Mouse (Mus musculus) frontal cortex, postnatal 36 days (tissue): ENCODE data around the gene Cped1.
A peak's percentile ranks its signal among the peaks of the same experiment; 100 is the strongest.
"Not testable (repeated sequence)": the region's sequence is repeated elsewhere in the genome, so short reads cannot be mapped to it uniquely, and the experiment has no call there.

Experiments
- DNase-seq, 2 experiments: peaks; one replicate each; pipeline ENCODE4 v3.0.0; 2022; ENCODE audit warnings: low spot score in 2 of 2

The Cped1 gene

DNA sequence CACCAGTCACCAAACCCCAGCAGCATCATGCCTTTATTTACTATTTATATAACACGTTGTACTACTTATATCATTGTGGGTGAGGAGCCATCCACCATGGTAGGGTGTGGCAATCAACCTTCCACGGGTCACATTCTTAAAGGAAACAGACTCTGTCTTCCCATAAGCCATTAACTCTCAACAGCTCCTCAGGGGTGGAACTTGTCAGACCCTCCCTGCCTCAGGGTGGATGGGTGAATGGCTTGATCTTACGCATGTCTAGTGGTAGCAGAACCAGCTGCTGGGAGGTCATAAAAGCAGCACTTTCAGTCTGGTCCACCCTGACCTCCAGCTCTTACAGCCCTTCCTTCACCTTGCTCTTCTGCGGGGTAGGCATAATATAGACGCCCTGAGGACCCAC, 100.3 kb downstream of the Cped1 start:
- no peak for DNase-seq

DNA sequence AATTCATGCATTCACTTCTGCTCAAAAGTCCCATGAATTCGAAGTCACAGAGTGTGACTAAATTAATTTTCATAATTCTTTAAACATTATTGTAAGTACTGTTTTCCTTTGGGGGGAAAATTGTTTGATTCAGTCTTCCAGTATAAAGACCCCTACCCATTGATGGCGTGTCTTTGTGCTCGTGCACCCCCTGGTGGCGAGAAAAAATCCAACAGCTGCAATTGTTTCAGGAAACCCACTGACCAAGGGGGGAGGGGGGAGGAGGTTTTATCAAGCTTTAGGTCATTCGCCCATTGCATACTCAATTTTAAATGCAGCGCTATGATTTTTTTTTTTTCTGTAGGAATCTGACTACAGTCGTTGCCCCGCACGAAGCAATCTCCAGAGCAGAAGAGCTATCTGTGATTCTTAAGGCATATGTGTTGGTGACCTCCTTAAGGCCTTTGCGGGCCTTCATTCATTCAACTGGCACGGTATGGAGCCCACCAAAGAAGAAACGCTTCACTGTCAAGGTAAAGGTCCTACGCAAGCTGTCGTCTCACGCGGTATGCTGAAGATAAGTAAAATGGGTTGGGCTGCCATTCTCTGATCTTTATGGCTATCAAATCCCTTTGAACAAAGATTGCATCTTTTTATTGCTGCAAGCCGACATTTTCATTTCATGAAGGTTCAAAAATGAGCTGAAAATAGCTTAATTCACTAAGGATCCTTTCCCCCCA, 102.8 kb downstream of the Cped1 start:
- no peak for DNase-seq

DNA sequence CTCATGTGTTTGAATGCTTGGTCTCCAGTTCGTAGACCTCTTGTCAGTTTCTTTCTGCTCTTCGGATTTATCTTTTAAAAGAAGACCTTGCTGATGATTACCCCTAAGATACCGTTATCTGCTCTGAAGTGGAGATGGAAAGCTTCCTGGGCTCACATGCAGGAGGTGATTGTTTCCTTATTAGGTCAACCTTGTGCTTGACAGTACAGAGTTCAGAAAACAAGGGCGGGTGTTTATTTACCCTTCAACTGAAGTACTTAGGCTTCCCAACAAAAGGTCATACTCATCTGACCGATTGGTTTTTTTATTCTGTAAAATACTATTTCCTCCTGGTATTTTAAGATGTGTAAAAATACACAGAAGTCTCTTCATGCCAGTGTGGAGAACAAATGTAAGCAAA, 106.1 kb downstream of the Cped1 start:
- DNase-seq, result no peak

DNA sequence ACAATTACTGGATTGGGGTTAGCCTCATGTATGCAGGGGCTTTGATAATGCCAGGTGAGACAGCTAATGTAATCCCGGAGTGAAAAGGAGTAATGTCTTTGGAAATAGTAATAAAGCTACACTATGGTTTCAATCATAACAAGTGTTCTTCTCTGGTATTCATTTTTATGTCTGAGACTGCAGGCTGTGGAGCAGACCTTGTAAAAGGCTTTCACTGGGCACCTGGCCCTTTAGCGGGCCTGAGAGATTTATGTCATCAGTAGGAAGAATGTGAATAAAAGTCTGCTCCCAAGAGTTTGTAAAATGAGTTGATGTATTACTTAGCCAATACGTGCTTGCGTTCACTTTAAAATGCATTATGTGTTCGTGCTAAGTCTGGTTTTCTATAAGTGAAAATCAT, 108.1 kb downstream of the Cped1 start:
- DNase-seq, result no peak

DNA sequence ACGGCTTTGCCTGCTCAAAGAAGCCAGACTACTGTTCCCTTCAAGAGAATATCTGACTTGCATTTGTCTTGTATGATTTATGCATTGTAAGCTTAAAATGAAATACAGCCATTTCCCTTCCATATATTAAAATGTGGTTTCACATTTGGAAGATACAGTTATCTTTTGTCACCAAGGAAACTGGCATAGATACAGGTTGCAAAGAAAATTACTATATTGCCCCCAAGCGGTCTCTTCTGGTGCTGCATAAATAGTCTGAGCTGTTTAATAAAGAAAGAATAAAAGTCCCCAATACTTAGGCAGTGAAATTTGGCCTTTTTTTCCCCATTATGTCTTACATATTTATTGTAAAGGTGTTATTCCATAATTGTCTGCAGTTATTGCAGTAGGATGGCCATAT, 112.0 kb downstream of the Cped1 start:
- DNase-seq, result peak; percentile 31 to 71

DNA sequence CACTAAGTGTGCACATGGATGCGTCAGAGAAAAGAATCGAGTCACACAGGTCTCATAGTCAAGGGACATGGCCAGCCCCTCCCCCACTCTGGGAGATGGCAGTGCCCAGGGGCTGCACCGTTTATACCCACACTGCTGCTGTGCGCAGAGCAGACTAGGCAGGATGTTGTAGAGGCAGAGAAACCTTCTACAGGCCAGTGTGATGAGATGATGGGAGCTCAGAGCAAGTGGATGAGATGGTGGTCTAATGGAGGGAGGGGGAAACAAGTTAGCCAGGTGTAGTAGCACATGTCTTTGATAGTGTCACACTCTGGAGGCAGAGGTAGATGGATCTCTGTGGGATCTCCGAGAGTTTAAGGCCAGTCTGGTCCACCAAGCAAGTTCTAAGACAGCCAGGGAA, 114.1 kb downstream of the Cped1 start:
- DNase-seq, result no peak

DNA sequence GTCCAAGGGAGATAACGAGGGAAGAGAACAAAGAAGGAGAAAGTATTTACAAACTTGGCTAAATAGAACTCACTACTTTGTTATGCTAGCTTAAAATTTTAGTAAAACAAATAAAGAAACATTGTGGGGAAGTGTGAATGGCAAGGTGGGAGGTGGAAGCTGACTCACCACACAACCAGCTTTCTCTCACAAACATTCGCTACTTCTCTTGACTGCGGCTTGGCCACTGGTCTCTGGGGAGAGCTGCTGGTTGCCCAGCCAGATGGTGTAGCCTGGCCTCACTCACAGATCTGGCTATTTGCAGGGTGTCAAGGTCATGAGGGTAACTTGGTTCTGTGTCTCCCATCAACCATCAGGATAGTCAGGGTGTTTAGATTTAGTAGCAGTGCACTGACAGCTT, 116.2 kb downstream of the Cped1 start:
- DNase-seq, result peak; percentile 10

DNA sequence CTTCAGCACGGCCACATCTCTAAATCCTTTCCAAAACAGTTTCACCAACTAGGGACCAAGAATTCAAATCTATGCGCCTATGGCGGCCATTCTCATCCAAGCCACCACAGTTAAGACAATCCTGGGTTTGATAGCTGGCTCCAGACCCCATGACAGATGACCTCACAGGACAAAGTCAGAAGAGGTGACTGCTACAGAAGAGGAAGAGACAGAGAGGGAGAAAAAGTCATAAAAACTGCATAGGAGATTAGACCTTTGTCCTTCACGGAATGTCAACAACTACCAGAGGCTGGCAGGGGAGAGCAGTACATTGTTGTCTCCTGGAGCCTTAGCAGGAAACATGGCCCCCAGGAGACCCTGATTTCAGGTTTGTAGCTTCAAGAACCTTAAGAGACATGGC, 117.0 kb downstream of the Cped1 start:
- DNase-seq, result no peak

DNA sequence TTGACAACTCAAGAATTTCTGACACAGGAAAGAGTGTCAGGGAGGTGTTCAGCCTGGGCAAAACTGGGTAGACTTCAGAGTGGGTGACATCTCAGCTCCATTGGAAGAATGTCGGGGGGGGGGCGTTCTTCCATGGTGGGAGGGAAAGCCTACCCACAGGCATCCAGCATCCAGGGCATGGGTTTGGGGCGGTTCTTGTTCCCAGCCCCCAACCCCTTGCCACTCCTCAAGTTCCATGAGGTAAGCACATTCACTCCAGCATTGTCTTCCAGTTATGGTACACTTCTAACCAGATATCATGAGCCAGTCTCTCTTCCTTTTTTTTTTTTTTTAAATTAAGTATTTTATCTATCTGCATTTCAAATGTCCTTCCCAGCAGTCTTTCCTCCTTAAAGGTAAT, 118.0 kb downstream of the Cped1 start:
- no peak for DNase-seq

DNA sequence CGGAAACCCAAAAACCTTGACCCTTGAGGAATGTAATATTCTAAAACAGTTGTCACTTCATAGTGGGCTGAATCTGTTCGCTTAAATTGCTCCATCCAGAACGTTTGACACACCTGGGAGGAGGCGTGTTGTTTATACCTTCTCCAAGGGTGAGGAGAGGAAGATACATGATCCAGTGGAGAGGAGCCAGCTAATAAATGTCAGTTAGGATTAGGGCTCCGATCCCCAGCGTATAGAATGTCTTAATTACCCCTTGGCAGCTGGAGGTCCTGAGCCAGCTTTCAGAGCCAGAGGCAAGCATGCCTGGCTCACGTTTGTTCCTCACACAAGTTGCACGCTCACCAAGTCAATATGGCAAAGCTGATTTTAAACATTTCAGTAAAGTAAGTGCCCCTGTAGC, 118.5 kb downstream of the Cped1 start:
- DNase-seq, result no peak

DNA sequence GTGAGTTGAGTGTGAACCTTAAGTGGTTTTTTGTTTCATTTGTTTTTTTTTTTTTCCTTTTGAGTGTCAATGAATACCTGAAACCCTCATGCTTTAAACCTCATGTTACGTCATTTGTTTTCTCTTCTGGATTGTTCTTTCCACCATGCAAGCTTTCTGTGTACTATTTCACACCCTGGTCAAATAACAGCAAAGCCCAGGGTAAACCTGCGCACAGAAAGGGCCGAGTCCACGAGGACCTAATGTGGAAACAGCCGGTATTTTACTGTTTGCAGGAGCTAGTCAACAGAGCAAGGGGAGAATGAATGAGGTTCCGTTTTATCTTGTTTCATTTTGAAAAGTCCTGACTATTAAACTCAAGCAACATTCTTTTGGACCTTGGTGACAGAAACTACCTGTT, 128.4 kb downstream of the Cped1 start:
- no peak for DNase-seq

DNA sequence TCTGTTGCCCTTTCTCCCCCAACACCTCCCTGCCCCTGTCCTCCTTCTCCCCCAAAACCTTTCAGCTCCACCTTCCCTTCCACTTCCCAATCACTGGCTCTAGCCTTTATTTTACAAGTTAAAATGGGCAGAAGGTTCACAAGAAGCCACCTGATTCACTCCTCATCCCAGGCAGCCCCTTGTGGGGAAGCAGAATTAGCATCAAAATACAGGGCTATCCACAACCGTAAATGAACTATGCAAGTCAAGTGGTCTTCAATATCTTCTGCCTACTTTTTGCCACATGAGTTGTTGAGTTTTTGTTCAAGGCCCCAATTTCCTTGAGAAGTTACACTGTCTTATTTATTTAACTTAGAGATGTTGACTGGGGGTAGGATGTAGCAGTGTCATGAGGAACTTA, 131.0 kb downstream of the Cped1 start:
- no peak for DNase-seq

DNA sequence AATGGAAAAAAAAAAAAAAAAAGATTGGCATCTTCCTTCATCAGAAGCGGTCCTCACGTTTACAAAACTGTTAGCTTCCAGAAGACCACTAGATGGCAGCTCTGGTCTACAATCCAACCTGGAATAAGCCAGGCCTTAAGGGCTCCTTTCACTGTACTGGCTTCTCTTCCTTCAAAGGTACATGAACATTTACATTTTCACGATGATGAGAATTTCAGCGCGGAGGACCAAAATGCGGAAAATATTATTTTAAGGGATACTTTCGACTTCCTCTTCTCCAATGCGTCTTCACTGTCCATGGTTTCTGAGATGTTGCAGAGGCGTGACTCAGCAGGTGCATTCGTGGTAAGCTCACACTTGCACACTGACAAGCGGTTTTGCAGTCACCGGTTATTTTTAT, 136.4 kb downstream of the Cped1 start:
- peak; percentile 39 to 74 for DNase-seq

DNA sequence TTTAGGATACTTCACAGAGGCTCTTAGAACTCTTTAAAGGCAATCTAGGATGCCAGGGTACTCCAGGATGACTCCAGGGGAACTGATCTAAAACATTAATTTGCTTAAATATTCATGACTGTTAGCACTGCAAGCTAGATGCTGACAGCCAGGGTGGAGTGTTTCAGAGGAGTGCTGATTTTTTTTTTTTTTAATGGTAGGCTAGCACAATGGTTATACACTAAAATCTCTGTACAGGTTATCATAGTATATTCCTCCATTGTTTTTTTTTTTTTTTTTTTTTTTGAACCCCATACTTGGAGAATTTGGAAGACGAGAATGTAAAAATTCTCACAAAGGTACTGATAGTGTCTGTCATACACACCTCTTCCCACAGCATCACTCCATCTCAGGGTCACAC, 137.0 kb downstream of the Cped1 start:
- no peak for DNase-seq

DNA sequence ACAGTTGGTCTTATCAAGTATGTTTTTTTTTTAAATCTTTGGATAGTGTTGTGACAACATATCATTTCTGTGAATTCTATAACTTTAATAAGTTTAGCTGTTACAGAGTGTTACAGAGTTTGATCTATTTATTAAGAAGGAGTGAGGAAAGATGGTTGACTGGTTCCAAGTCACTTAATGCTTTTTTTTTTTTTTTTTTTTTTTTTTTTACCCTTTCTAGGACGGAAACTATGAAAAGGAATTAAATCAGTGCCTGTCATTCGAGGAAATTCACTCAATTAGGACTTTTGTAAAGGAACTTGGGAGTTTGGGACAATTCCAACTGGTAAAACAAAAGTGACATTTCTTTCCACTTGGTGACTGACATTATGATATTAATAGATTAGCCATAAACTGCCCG, 137.6 kb downstream of the Cped1 start:
- DNase-seq, result no peak

DNA sequence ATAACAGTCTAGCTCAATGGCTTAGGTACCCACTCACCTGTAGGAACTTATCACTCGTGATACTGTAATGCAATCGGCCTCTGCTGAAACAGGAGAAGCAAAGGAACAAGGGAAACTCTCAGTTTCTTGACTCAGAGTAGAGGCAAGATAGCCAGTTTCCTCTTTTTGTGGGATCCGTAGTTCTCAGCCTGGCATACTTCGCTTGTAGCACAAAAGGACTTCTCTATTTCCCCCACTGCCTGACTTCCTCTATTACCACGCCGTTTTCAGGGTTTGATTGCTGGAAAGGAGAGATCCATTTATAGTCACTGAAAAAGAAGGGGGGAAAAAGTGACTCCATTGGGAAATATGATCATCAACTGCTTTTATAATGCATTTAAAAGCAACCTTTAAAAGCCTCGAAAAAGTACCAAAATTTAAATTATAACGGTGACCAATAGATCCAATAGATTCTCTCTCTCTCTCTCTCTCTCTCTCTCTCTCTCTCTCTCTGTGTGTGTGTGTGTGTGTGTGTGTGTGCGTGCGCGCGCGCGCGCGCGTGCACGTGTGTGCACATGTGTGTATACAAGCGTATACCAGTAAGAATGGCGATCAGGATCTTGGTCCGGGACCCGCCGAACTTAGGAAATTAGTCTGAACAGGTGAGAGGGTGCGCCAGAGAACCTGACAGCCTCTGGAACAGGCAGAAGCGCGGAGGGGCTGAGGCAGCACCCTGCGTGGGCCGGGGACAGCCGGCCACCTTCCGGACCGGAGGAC, 139.0 kb downstream of the Cped1 start:
- not testable (repeated sequence) for DNase-seq

DNA sequence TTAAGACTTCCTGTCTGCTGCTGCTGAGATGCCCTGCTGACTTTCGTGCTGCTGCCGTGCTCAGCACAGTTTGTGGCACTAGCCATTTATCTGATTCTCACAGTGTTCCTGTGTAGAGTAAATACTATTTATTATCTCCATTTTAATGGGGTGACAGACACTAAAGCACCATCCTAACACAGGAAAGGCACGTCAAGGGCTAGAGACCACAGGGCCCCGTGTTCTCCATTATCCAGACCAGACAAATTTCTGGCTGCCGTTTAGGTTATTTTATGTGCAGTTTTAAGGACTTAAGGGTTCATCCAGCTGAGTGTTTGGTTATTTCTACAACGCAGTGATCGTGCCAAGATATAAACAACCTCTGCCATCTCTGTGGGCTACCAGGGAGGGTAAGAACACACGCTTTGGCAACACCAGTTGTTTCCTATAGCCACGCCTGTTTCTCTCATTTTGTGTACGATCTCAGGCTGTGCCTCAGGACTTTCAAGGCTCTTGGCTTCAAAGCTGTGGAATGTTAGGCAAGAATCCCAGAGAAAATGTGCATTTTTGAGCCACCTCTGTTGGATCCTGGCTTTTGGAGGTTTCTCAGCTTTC, 149.4 kb downstream of the Cped1 start:
- DNase-seq, result no peak

DNA sequence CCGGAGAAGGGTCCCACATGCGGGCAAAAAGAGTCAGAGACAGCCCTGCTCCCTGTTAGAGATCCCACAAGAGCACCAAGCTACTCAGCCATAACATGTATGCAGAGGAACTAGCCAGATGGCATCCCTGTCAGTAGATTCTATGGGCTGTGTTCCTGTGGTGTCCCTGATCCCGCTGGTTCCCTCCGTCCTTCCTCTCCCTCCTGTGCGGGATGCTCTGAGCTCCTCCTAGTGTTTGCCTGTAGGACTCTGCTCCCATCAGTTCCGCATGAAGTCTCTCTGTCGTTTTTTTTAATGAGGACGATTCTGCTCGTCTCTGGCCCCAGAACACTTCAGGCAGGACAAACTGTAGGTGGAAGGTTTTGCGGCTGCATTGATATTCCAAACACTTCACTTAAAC, 151.1 kb downstream of the Cped1 start:
- DNase-seq, result no peak

DNA sequence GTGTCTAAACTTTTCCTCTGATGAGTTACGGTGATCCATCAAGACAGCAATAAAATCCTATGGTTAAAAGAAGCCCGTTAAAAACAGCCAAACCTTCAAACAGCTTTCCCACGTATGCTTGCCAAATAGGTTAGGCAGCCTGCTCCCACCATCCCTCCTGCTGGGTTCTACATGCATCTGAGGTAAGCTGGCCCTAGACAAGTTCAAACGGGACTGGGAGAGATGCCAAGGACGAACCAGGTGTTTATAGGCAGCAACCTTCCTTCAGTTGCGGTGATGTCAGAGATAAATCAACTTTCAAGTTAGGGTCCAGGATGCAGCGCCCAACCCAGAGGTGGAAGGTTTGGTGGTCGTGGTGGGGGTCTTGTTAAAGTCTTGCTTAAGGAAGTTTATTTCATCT, 155.1 kb downstream of the Cped1 start:
- no peak for DNase-seq

DNA sequence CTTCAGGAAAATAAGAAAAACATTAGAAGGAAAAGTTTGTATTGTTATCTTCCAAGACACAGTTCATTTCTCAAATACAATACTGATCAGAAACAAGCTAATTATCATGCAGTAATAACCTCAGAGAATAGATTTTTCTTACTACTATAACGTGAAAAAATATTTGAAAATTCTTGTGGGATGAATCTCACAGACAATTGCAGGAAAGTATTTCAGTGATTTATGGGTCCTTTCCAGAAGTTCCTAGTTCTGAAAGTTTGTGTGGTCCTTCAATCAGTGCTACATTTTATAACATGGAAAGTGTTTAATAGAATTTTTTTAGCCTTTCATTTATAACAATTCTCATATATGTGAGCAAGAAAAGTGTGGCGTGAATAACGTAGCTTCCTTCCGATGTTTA, 161.5 kb downstream of the Cped1 start:
- no peak for DNase-seq

DNA sequence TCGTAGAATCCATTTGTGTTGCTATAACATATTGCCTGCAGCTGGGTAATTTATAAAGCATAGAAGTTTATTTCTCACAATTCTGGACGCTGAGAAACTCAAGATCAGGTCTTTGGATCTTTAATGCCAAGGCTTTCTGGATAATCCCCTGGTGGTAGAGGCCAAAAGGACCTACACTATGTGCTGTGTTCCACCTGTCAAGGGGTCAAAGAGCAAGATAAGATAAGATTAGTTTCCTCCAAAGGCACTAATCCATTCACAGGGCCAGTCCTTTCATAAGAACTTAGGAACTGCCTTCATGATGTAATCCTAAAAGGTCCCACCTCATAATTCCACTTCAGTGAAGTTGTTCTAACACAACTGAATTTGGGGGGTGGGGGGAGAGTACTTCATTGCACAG, 162.8 kb downstream of the Cped1 start:
- no peak for DNase-seq

DNA sequence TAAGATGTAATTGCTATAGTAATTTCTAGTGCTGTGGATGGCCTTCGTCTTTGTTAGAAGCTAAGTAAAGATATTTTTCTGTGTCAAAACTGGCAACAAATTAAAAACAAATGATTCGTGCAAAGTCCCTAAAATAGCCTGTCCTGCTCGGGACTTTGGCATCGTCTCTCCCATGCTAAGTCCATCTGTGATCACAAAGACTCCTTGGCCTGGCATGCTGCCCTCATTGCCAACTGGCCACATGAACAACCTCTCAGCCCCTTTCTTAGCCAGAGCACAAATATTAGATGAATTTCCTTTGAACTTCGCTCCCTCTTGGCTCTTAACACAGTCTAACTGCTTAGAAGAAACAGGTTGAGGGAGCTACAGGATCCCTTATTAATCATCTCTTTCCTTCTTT, 171.7 kb downstream of the Cped1 start:
- no peak for DNase-seq

DNA sequence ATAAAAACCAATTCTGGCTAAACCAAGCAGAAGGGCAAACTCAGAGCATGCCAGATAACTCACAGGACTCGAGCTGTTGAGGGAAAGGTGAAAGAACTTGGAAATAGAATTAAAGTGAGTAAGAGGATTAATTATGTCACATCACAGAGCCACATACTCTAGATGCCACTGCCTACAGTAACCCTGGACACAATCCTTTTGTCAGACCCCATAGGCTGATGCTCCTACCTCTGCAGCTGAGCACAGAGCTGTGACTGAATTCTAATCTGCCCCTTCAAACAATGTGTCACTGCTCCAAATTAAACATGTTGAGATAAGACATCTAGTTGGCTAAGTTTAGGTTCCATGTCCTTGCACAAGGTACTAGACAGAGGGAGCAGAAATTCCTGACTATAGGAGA, 176.2 kb downstream of the Cped1 start:
- no peak for DNase-seq
